Mouse (Mus musculus) heart, postnatal 0 days (tissue): ENCODE results near the gene Hivep2.

ENCODE experiments used
- CTCF ChIP-seq: IDR thresholded peaks from 2 replicates; pipeline ENCODE4 v1.5.1; 2016; ENCODE audit warnings: antibody characterized with exemption, control low read depth, low read depth
- EP300 ChIP-seq: IDR thresholded peaks from 2 replicates; pipeline ENCODE4 v1.6.1; 2016; ENCODE audit warnings: antibody characterized with exemption, low read depth

DNA sequence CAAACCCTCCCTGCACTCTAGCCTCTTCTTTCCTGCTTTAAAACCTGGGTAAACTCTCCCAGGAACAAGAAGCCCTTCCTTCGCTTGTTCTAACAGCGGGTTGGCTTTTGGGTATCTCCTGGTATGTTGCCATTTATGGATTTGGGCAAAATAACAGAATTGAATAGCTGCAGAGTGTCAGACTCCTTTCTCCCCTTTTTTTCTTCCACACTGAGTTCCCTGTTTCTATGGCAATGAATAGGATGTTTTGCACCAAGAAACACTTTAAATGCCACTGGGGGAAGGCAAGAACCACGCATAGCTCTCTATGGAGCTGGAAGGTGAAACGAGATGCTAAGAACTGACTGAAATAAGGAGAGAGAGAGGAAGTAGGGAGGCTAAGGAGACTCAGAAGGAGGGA lies 227.8 kb downstream of the Hivep2 start:
- no peak for TF ChIP-seq CTCF
- TF ChIP-seq EP300 = no peak
